Mouse (Mus musculus) stomach, postnatal 0 days (tissue): ENCODE measurements at regions not wholly inside any gene's neighbourhood (a gene's known extent, or its start where the extent isn't known, plus 50 kb on each side); places are given as distances from the start of the nearest gene placed in this dataset.

ENCODE experiments used
- ATAC-seq: fragments of 200-750 bp; cut with Nextera tagmentation; 2 replicates; pipeline ENCODE4 v1.8.0; 2017; ENCODE audit not compliant: low FRiP score, low TSS enrichment
- DNase-seq: peaks from one replicate; pipeline ENCODE4 v3.0.0-alpha.2; 2016; ENCODE audit warnings: low spot score
- H3K27ac ChIP-seq: fragments of 300-500 bp; sonication (generic); replicated peaks from 2 replicates; pipeline ENCODE4 v1.5.1; 2014; ENCODE audit warnings: mild to moderate bottlenecking, control low read depth
- H3K27me3 ChIP-seq: fragments of 300-500 bp; sonication (generic); 2 replicates; pipeline ENCODE4 v1.6.1; 2014; ENCODE audit warnings: low read length; ENCODE audit not compliant: control insufficient read depth, insufficient read depth
- H3K36me3 ChIP-seq: fragments of 300-500 bp; sonication (generic); 2 replicates; pipeline ENCODE4 v1.6.1; 2014; ENCODE audit warnings: low read length, mixed read lengths; ENCODE audit not compliant: control insufficient read depth, insufficient read depth
- H3K4me1 ChIP-seq: fragments of 300-500 bp; sonication (generic); replicated peaks from 2 replicates; pipeline ENCODE4 v1.6.1; 2014; ENCODE audit warnings: antibody characterized with exemption; ENCODE audit not compliant: control insufficient read depth, insufficient read depth
- H3K4me2 ChIP-seq: fragments of 300-500 bp; sonication (generic); replicated peaks from 2 replicates; pipeline ENCODE4 v1.6.1; 2014; ENCODE audit warnings: low read depth, mild to moderate bottlenecking, control low read depth, moderate library complexity
- H3K4me3 ChIP-seq: fragments of 300-500 bp; sonication (generic); 2 replicates; pipeline ENCODE4 v1.5.1; 2014; ENCODE audit warnings: low read depth, low read length, control low read depth
- H3K9ac ChIP-seq: fragments of 300-500 bp; sonication (generic); 2 replicates; pipeline ENCODE4 v1.6.1; 2014; ENCODE audit warnings: mild to moderate bottlenecking, low read length, control low read depth, mixed read lengths
- H3K9me3 ChIP-seq: fragments of 300-500 bp; sonication (generic); 2 replicates; pipeline ENCODE4 v1.6.1; 2016; ENCODE audit warnings: low read length; ENCODE audit not compliant: control insufficient read depth
- CTCF ChIP-seq: IDR thresholded peaks from 2 replicates; pipeline ENCODE4 v1.5.1; 2016; ENCODE audit warnings: antibody characterized with exemption, low read depth, mild to moderate bottlenecking, moderate library complexity
- EP300 ChIP-seq: optimal IDR thresholded peaks from 2 replicates; pipeline ENCODE3; 2016; ENCODE audit warnings: antibody characterized with exemption
- WGBS: fragments of 180-500 bp; shearing (Covaris S2); extraction: QIAGEN DNeasy Blood & Tissue Kit; methylation state at CpG from one replicate; pipeline ENCODE4 v1.1.7; 2014; 5-methylcytosine and 5-hydroxymethylcytosine counted together

GRCm38 (mm10) chr4:62825256-62825655 is 140.1 kb upstream of the Zfp618 start:
- Histone ChIP-seq H3K4me1 (no peaks in the 10 kb centered on the region), H3K4me2 (no peak overlapping the region), H3K4me3 (no peak overlapping the region), H3K9me3 (no peaks in the 10 kb centered on the region), H3K27ac (no peak overlapping the region), H3K27me3 (no peaks in the 10 kb centered on the region), H3K36me3 (no peaks in the 10 kb centered on the region), H3K9ac (no peak overlapping the region)
- TF ChIP-seq CTCF (no peak), EP300 (no peak)
- 77% methylated on average over 5 of the region's 5 CpGs for WGBS
- ATAC-seq: no peak
- no peak for DNase-seq

- Histone ChIP-seq H3K27me3 (no peaks in the 10 kb centered on the region), H3K4me3 (no peak overlapping the region), H3K4me1 (no peaks in the 10 kb centered on the region), H3K27ac (no peak overlapping the region), H3K9ac (no peak overlapping the region), H3K4me2 (no peak overlapping the region), H3K36me3 (no peaks in the 10 kb centered on the region), H3K9me3 (no peaks in the 10 kb centered on the region)
- no peak for ATAC-seq
- DNase-seq: no peak
- WGBS: 61% methylated on average over 7 of the region's 7 CpGs
- TF ChIP-seq CTCF: no peak
- TF ChIP-seq EP300: no peak
Measured at GRCm38 (mm10) chr4:62828963-62829362, 136.4 kb upstream of the Zfp618 start.

- Histone ChIP-seq H3K9ac (no peak overlapping the region), H3K27ac (no peak overlapping the region), H3K4me2 (no peak overlapping the region), H3K4me3 (no peak overlapping the region), H3K36me3 (no peaks in the 10 kb centered on the region), H3K9me3 (no peaks in the 10 kb centered on the region), H3K27me3 (no peaks in the 10 kb centered on the region), H3K4me1 (no peaks in the 10 kb centered on the region)
- WGBS: 24% methylated on average over 7 of the region's 7 CpGs
- ATAC-seq (no peak), DNase-seq (peak; percentile 25)
- TF ChIP-seq EP300 (no peak), CTCF (no peak)
Measured at GRCm38 (mm10) chr4:62833944-62834343, 131.4 kb upstream of the Zfp618 start.

GRCm38 (mm10) chr4:62836875-62837274 is 128.5 kb upstream of the Zfp618 start:
- no peak overlapping the region for H3K4me3 ChIP-seq
- H3K9me3 ChIP-seq: no peaks in the 10 kb centered on the region
- H3K4me2 ChIP-seq: no peak overlapping the region
- ATAC-seq: no peak
- TF ChIP-seq CTCF (no peak), EP300 (no peak)
- H3K9ac ChIP-seq: no peak overlapping the region
- H3K4me1 ChIP-seq: no peaks in the 10 kb centered on the region
- H3K36me3 ChIP-seq: no peaks in the 10 kb centered on the region
- H3K27me3 ChIP-seq: no peaks in the 10 kb centered on the region
- no peak for DNase-seq
- H3K27ac ChIP-seq: no peak overlapping the region
- WGBS: 69% methylated on average over 6 of the region's 6 CpGs

- H3K27ac ChIP-seq: no peak overlapping the region
- H3K27me3 ChIP-seq: no peaks in the 10 kb centered on the region
- no peak overlapping the region for H3K9ac ChIP-seq
- no peaks in the 10 kb centered on the region for H3K36me3 ChIP-seq
- no peak overlapping the region for H3K4me3 ChIP-seq
- DNase-seq: no peak
- TF ChIP-seq EP300 (no peak), CTCF (no peak)
- no peaks in the 10 kb centered on the region for H3K4me1 ChIP-seq
- 74% methylated on average over 5 of the region's 5 CpGs for WGBS
- H3K4me2 ChIP-seq: no peak overlapping the region
- H3K9me3 ChIP-seq: no peaks in the 10 kb centered on the region
- ATAC-seq: no peak
Measured at GRCm38 (mm10) chr4:62850526-62850925, 114.8 kb upstream of the Zfp618 start.

DNA sequence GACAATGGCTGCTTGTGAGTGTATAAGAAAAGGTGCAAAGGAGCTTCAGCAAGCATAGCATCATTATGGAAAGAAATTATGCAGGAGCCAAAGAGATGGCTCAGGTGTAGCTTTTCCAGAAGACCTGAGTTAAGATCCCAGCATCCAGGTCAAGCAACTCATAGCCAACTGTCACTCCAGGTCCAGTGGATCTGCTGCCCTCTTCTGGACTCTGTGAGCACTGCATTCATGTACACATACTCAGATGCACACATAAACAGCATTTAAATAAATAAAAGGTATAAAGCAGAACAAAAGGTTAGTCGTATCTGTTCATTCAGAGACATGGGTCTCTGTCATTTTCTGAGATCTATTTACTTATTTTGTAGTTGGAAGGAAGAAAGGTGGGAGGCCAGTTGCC is 112.0 kb upstream of the Zfp618 start:
- Histone ChIP-seq H3K4me1 (no peaks in the 10 kb centered on the region), H3K9ac (no peak overlapping the region), H3K27me3 (no peaks in the 10 kb centered on the region), H3K27ac (no peak overlapping the region), H3K36me3 (no peaks in the 10 kb centered on the region), H3K4me3 (no peak overlapping the region), H3K4me2 (no peak overlapping the region), H3K9me3 (no peaks in the 10 kb centered on the region)
- TF ChIP-seq CTCF (peak; percentile 46), EP300 (no peak)
- WGBS: 80% methylated on average over 1 of the region's 1 CpGs
- DNase-seq (no peak), ATAC-seq (no peak)
